14 mouse cellular contexts compared by ENCODE assay signal in genomic region chr9:99048724-99049250, GRCm38 (mm10). TPM values are rescaled to one million over a fixed set of nuclear protein-coding genes. Genes with fewer than 3 reads are reported as not detected.
DNase-seq lines count a peak whose midpoint lies in the region; ATAC-seq and TF ChIP-seq lines count a peak whose summit lies in the region.
"Had no signal": no experiment of that assay in that cellular context is flagged by ENCODE, and none has a peak within 500 bp of the region (broad histone marks: within the 10 kb centered on the region; RNA-seq: fewer than 3 reads in every experiment).

No protein-coding gene starts in this region.

- no peak for TF ChIP-seq CTCF in kidney, postnatal 0 days (IDR thresholded peaks at IDR 0.05; ENCODE audit: low read depth)
- TF ChIP-seq CTCF in lung, postnatal 0 days (IDR thresholded peaks at IDR 0.05), result no peak
- no peak for TF ChIP-seq CTCF in intestine, postnatal 0 days (IDR thresholded peaks at IDR 0.05; ENCODE audit: low read depth)

- ATAC-seq in kidney, postnatal 0 days (replicated peaks; ENCODE audit: low FRiP score, low read depth), result no peak
- no peak for ATAC-seq in kidney, embryonic 14.5 days (ENCODE audit: low FRiP score, low TSS enrichment)
- ATAC-seq in lung, postnatal 0 days, result peak; percentile 65; the same call in 1 of the 2 replicates
- ATAC-seq in neural tube, embryonic 15.5 days (ENCODE audit: low FRiP score), result no peak
- no peak for ATAC-seq in intestine, postnatal 0 days

- H3K27me3 ChIP-seq in kidney, postnatal 0 days (ENCODE audit: insufficient read depth, low read length), result no peaks in the 10 kb centered on the region
- no peaks in the 10 kb centered on the region for H3K27me3 ChIP-seq in kidney, embryonic 14.5 days (ENCODE audit: control insufficient read depth, insufficient read depth, low read length)
- no peaks in the 10 kb centered on the region for H3K27me3 ChIP-seq in lung, postnatal 0 days (replicated peaks; ENCODE audit: insufficient read depth, low read length)
- no peaks in the 10 kb centered on the region for H3K27me3 ChIP-seq in neural tube, embryonic 15.5 days (replicated peaks)
- H3K27me3 ChIP-seq in intestine, postnatal 0 days (replicated peaks; ENCODE audit: control insufficient read depth, insufficient read depth, low read length), result no peaks in the 10 kb centered on the region
- H3K27me3 ChIP-seq: heart, embryonic 15.5 days; limb, embryonic 15.5 days; midbrain, embryonic 12.5 days had no signal

- no peaks in the 10 kb centered on the region for H3K9me3 ChIP-seq in kidney, postnatal 0 days (replicated peaks; ENCODE audit: low read length)
- no peaks in the 10 kb centered on the region for H3K9me3 ChIP-seq in kidney, embryonic 14.5 days (ENCODE audit: control insufficient read depth, low read length)
- no peaks in the 10 kb centered on the region for H3K9me3 ChIP-seq in lung, postnatal 0 days (ENCODE audit: low read length)
- H3K9me3 ChIP-seq in neural tube, embryonic 15.5 days (replicated peaks), result no peaks in the 10 kb centered on the region
- no peaks in the 10 kb centered on the region for H3K9me3 ChIP-seq in intestine, postnatal 0 days (ENCODE audit: control insufficient read depth)
- H3K9me3 ChIP-seq: forebrain, embryonic 10.5 days; heart, embryonic 15.5 days; limb, embryonic 15.5 days; midbrain, embryonic 12.5 days had no signal

- no peak overlapping the region for H3K9ac ChIP-seq in kidney, postnatal 0 days (ENCODE audit: low read depth, low read length)
- no peak overlapping the region for H3K9ac ChIP-seq in kidney, embryonic 14.5 days (ENCODE audit: low read depth, low read length)
- no peak overlapping the region for H3K9ac ChIP-seq in lung, postnatal 0 days (replicated peaks; ENCODE audit: low read depth)
- H3K9ac ChIP-seq in neural tube, embryonic 15.5 days (replicated peaks), result no peak overlapping the region
- no peak overlapping the region for H3K9ac ChIP-seq in intestine, postnatal 0 days (ENCODE audit: low read depth, low read length)
- H3K9ac ChIP-seq: heart, embryonic 15.5 days; limb, embryonic 15.5 days; midbrain, embryonic 12.5 days had no signal

- H3K4me2 ChIP-seq in kidney, postnatal 0 days (ENCODE audit: low read length), result no peak overlapping the region
- H3K4me2 ChIP-seq in kidney, embryonic 14.5 days (replicated peaks; ENCODE audit: low read depth, low read length), result no peak overlapping the region
- H3K4me2 ChIP-seq in lung, postnatal 0 days (replicated peaks; ENCODE audit: low read depth, low read length), result no peak overlapping the region
- no peak overlapping the region for H3K4me2 ChIP-seq in neural tube, embryonic 15.5 days
- no peak overlapping the region for H3K4me2 ChIP-seq in intestine, postnatal 0 days (replicated peaks; ENCODE audit: low read depth)
- H3K4me2 ChIP-seq: heart, embryonic 15.5 days; limb, embryonic 15.5 days; midbrain, embryonic 12.5 days had no signal

- no peaks in the 10 kb centered on the region for H3K4me1 ChIP-seq in kidney, postnatal 0 days (replicated peaks; ENCODE audit: insufficient read depth, low read length)
- H3K4me1 ChIP-seq in kidney, embryonic 14.5 days (ENCODE audit: control insufficient read depth, insufficient read depth, low read length), result no peaks in the 10 kb centered on the region
- no peaks in the 10 kb centered on the region for H3K4me1 ChIP-seq in lung, postnatal 0 days (ENCODE audit: insufficient read depth, low read depth, low read length)
- no peaks in the 10 kb centered on the region for H3K4me1 ChIP-seq in neural tube, embryonic 15.5 days
- no peaks in the 10 kb centered on the region for H3K4me1 ChIP-seq in intestine, postnatal 0 days (replicated peaks; ENCODE audit: control insufficient read depth, insufficient read depth, low read length)
- H3K4me1 ChIP-seq: forebrain, embryonic 10.5 days; limb, embryonic 15.5 days; midbrain, embryonic 12.5 days had no signal

- peak; percentile 21 for DNase-seq in adrenal gland, postnatal 10 days
- no peak for DNase-seq in adrenal gland, adult 18-20 months (ENCODE audit: low spot score in 2 of 2)
- peak; percentile 55 for DNase-seq in kidney, postnatal 0 days (ENCODE audit: low spot score)
- DNase-seq in fibroblast of lung, adult 2 months (ENCODE audit: low read depth), result peak; percentile 19
- peak; percentile 71 for DNase-seq in lung, postnatal 0 days (ENCODE audit: low spot score)

- H3K27ac ChIP-seq in kidney, postnatal 0 days, result no peak overlapping the region
- no peak overlapping the region for H3K27ac ChIP-seq in kidney, embryonic 14.5 days (ENCODE audit: low read depth, low read length)
- H3K27ac ChIP-seq in lung, postnatal 0 days (ENCODE audit: low read length), result no peak overlapping the region
- H3K27ac ChIP-seq in neural tube, embryonic 15.5 days (replicated peaks), result no peak overlapping the region
- H3K27ac ChIP-seq in intestine, postnatal 0 days (ENCODE audit: low read depth, low read length), result no peak overlapping the region
- H3K27ac ChIP-seq: forebrain, embryonic 10.5 days; heart, embryonic 15.5 days; limb, embryonic 15.5 days; midbrain, embryonic 12.5 days had no signal

- 47% methylated on average over 1 of the region's 1 CpGs for WGBS in kidney, postnatal 0 days
- WGBS in kidney, embryonic 14.5 days, result 75% methylated on average over 1 of the region's 1 CpGs
- 39% methylated on average over 1 of the region's 1 CpGs for WGBS in lung, postnatal 0 days
- 62% methylated on average over 1 of the region's 1 CpGs for WGBS in neural tube, embryonic 15.5 days
- 82% methylated on average over 1 of the region's 1 CpGs for WGBS in intestine, postnatal 0 days

- no peak for TF ChIP-seq EP300 in lung, postnatal 0 days (IDR thresholded peaks at IDR 0.05)

- H3K36me3 ChIP-seq in kidney, postnatal 0 days (ENCODE audit: insufficient read depth, low read length), result 0 out of 2 replicates have a peak, but pooled peaks cover 4% of the 10 kb centered on the region
- no peaks in the 10 kb centered on the region for H3K36me3 ChIP-seq in kidney, embryonic 14.5 days (ENCODE audit: control insufficient read depth, insufficient read depth, low read length)
- no peaks in the 10 kb centered on the region for H3K36me3 ChIP-seq in lung, postnatal 0 days (ENCODE audit: insufficient read depth, low read length)
- peaks cover 34% of the 10 kb centered on the region for H3K36me3 ChIP-seq in neural tube, embryonic 15.5 days
- 0 out of 2 replicates have a peak, but pooled peaks cover 14% of the 10 kb centered on the region for H3K36me3 ChIP-seq in intestine, postnatal 0 days (ENCODE audit: control insufficient read depth, insufficient read depth)

- H3K4me3 ChIP-seq in kidney, postnatal 0 days (replicated peaks; ENCODE audit: low read depth, low read length), result no peak overlapping the region
- H3K4me3 ChIP-seq in kidney, embryonic 14.5 days (ENCODE audit: low read length), result no peak overlapping the region
- H3K4me3 ChIP-seq in lung, postnatal 0 days (ENCODE audit: low read depth, low read length), result no peak overlapping the region
- H3K4me3 ChIP-seq in neural tube, embryonic 15.5 days (replicated peaks), result no peak overlapping the region
- no peak overlapping the region for H3K4me3 ChIP-seq in intestine, postnatal 0 days (ENCODE audit: low read depth, low read length)
- H3K4me3 ChIP-seq: forebrain, embryonic 10.5 days; heart, embryonic 15.5 days; limb, embryonic 15.5 days; midbrain, embryonic 12.5 days had no signal

RNA-seq across cellular contexts. Expression of gene Gm1123, which starts 13.3 kb away (rescaled TPM):
- not detected for total RNA-seq in adrenal gland, postnatal 10 days (2021)
- not detected for total RNA-seq in adrenal gland, adult 18-20 months (2021)
- polyA plus RNA-seq in kidney, postnatal 0 days (2015; fragmentation: Nextera tagmentation; extraction: Ambion mirVana), result 0.71 and 0.76 TPM in 2 replicates
- polyA plus RNA-seq in kidney, embryonic 14.5 days (2014; fragmentation: Nextera tagmentation; extraction: Ambion mirVana), result 0.13 TPM in 1 of 2 replicates, not detected in the other
- 0.12 TPM in 1 of 2 replicates, not detected in the other for polyA plus RNA-seq in lung, postnatal 0 days (2015; fragmentation: Nextera tagmentation; extraction: Ambion mirVana)
- 0.50 TPM in 1 of 2 replicates, not detected in the other for polyA plus RNA-seq in neural tube, embryonic 15.5 days (2015; fragmentation: Nextera tagmentation; extraction: Ambion mirVana)
- polyA plus RNA-seq in intestine, postnatal 0 days (2015; fragmentation: Nextera tagmentation; extraction: Ambion mirVana), result 45.9 and 46.8 TPM in 2 replicates
- total RNA-seq: adrenal gland, postnatal 4 days; common myeloid progenitor, adult 5-6 weeks had no signal
- polyA plus RNA-seq: forebrain, embryonic 10.5 days; limb, embryonic 15.5 days; midbrain, embryonic 12.5 days had no signal

Comparison
In these comparisons a context has a peak if more than half of its experiments do, and no peak if none do; other contexts are left out.
1. DNase-seq: peak in adrenal gland, postnatal 10 days (single experiment), kidney, postnatal 0 days (single experiment), fibroblast of lung, adult 2 months (single experiment) and lung, postnatal 0 days (single experiment); none in adrenal gland, adult 18-20 months (0 of 2).
2. RNA of gene Gm1123, which starts 13.3 kb away (polyA plus RNA-seq): 45.9 to 46.8 TPM in intestine, postnatal 0 days; 0.71 to 0.76 TPM in kidney, postnatal 0 days, 0.50 TPM in neural tube, embryonic 15.5 days, 0.12 TPM in lung, postnatal 0 days and 0.13 TPM in kidney, embryonic 14.5 days; every median in the first group is over 10 times any median in the second.